In the genomic region with DNA sequence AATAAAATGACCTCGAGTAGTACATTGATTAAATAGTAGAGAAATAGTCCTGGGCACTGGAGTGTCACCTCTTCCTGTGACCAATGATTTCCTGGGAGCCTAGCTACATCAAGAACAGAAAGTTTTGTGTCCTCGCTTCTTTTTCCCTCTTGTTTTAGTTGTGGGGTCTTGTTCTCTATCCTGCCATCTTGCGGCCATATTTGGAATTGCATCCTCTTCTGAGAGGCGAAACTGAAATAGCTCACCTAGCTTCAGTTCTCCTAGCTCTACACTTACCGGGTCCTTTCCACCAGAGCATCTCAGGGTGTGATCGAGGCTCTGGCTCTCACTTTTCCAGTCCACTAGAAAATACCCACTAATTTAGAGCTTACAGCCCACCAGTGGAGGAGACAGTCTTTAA, we compare ENCODE assay signal across 8 mouse cellular contexts. TPM values are rescaled to one million over a fixed set of nuclear protein-coding genes. Genes with fewer than 3 reads are reported as not detected.
DNase-seq lines count a peak whose midpoint lies in the region; ATAC-seq and TF ChIP-seq lines count a peak whose summit lies in the region.

No protein-coding gene starts in this region.

- no peak overlapping the region for H3K4me2 ChIP-seq in midbrain, embryonic 16.5 days (ENCODE audit: low read length)
- H3K4me2 ChIP-seq in lung, postnatal 0 days (replicated peaks; ENCODE audit: low read depth, low read length) = no peak overlapping the region

- no peaks in the 10 kb centered on the region for H3K36me3 ChIP-seq in midbrain, embryonic 10.5 days
- no peaks in the 10 kb centered on the region for H3K36me3 ChIP-seq in midbrain, embryonic 16.5 days (ENCODE audit: control insufficient read depth, insufficient read depth, low read length)
- no peaks in the 10 kb centered on the region for H3K36me3 ChIP-seq in lung, postnatal 0 days (ENCODE audit: insufficient read depth, low read length)
- H3K36me3 ChIP-seq in spleen, adult 2 months (ENCODE audit: control insufficient read depth, insufficient read depth, low read length) = no peaks in the 10 kb centered on the region

- WGBS in midbrain, embryonic 10.5 days = 32% methylated on average over 6 of the region's 6 CpGs
- 25% methylated on average over 6 of the region's 6 CpGs for WGBS in midbrain, embryonic 16.5 days
- 17% methylated on average over 6 of the region's 6 CpGs for WGBS in lung, postnatal 0 days
- WGBS in spleen, adult 2 months = 9% methylated on average over 6 of the region's 6 CpGs

- no peak for ATAC-seq in midbrain, embryonic 16.5 days
- no peak for ATAC-seq in lung, postnatal 0 days

- H3K4me3 ChIP-seq in midbrain, embryonic 10.5 days = no peak overlapping the region
- H3K4me3 ChIP-seq in midbrain, embryonic 16.5 days (ENCODE audit: low read depth, low read length) = no peak overlapping the region
- no peak overlapping the region for H3K4me3 ChIP-seq in lung, postnatal 0 days (ENCODE audit: low read depth, low read length)
- no peak overlapping the region for H3K4me3 ChIP-seq in spleen, adult 2 months (ENCODE audit: extremely low read depth, insufficient read depth, insufficient read length)

- H3K9me3 ChIP-seq in midbrain, embryonic 10.5 days (replicated peaks) = no peaks in the 10 kb centered on the region
- no peaks in the 10 kb centered on the region for H3K9me3 ChIP-seq in midbrain, embryonic 16.5 days (replicated peaks; ENCODE audit: control insufficient read depth, low read length, poor library complexity, severe bottlenecking)
- no peaks in the 10 kb centered on the region for H3K9me3 ChIP-seq in lung, postnatal 0 days (ENCODE audit: low read length)

- TF ChIP-seq POLR2A in spleen, adult 2 months (IDR thresholded peaks at IDR 0.05; ENCODE audit: low read depth, low read length) = no peak

- no peak overlapping the region for H3K27ac ChIP-seq in midbrain, embryonic 10.5 days (replicated peaks)
- no peak overlapping the region for H3K27ac ChIP-seq in midbrain, embryonic 16.5 days (ENCODE audit: low read length)
- no peak overlapping the region for H3K27ac ChIP-seq in lung, postnatal 0 days (ENCODE audit: low read length)
- H3K27ac ChIP-seq in spleen, adult 2 months (ENCODE audit: insufficient read depth, low read length) = no peak overlapping the region

- peaks cover 3% of the 10 kb centered on the region; the same call in 1 of the 2 replicates for H3K4me1 ChIP-seq in midbrain, embryonic 10.5 days
- H3K4me1 ChIP-seq in midbrain, embryonic 16.5 days (ENCODE audit: control insufficient read depth, insufficient read depth, low read length) = no peaks in the 10 kb centered on the region
- no peaks in the 10 kb centered on the region for H3K4me1 ChIP-seq in lung, postnatal 0 days (ENCODE audit: insufficient read depth, low read depth, low read length)
- H3K4me1 ChIP-seq in spleen, adult 2 months (ENCODE audit: control insufficient read depth, insufficient read depth, insufficient read length) = no peaks in the 10 kb centered on the region

- peak; percentile 47 for DNase-seq in cerebellum, adult 11 months
- no peak for DNase-seq in cerebellum, adult 9-11 months
- peak; percentile 58 for DNase-seq in midbrain, embryonic 10.5 days (ENCODE audit: low spot score)
- peak; percentile 80 to 86 for DNase-seq in cerebellum, postnatal 10 days
- peak; percentile 48 to 74 for DNase-seq in kidney, adult 8-10 months
- DNase-seq in lung, postnatal 0 days (ENCODE audit: low spot score) = peak; percentile 67
- DNase-seq in spleen, adult 2 months (ENCODE audit: low read depth in 1 of 2, low spot score in 2 of 2) = peak; percentile 68

- TF ChIP-seq EP300 in lung, postnatal 0 days (IDR thresholded peaks at IDR 0.05) = no peak

- H3K9ac ChIP-seq in midbrain, embryonic 16.5 days (ENCODE audit: low read depth, low read length) = no peak overlapping the region
- H3K9ac ChIP-seq in lung, postnatal 0 days (replicated peaks; ENCODE audit: low read depth) = no peak overlapping the region

- no peaks in the 10 kb centered on the region for H3K27me3 ChIP-seq in midbrain, embryonic 10.5 days (ENCODE audit: low read depth, poor library complexity, severe bottlenecking)
- no peaks in the 10 kb centered on the region for H3K27me3 ChIP-seq in midbrain, embryonic 16.5 days (ENCODE audit: control insufficient read depth, insufficient read depth, low read depth, low read length)
- no peaks in the 10 kb centered on the region for H3K27me3 ChIP-seq in lung, postnatal 0 days (replicated peaks; ENCODE audit: insufficient read depth, low read length)
- H3K27me3 ChIP-seq in spleen, adult 2 months (ENCODE audit: control insufficient read depth, insufficient read depth, low read length) = no peaks in the 10 kb centered on the region

- peak; percentile 87 for TF ChIP-seq CTCF in lung, postnatal 0 days (IDR thresholded peaks at IDR 0.05)
- peak; percentile 26; the same call in 1 of the 2 replicates for TF ChIP-seq CTCF in spleen, adult 2 months (IDR thresholded peaks at IDR 0.05; ENCODE audit: extremely low read depth, insufficient read depth, insufficient read length, insufficient replicate concordance)

RNA-seq across cellular contexts. Expression of a gene that starts 2.7 kb away (rescaled TPM):
- polyA plus RNA-seq in midbrain, embryonic 10.5 days (2016; fragmentation: Nextera tagmentation; extraction: Ambion mirVana) = 4.2 and 6.1 TPM in 2 replicates
- 18.2 and 19.1 TPM in 2 replicates for polyA plus RNA-seq in midbrain, embryonic 16.5 days (2015; fragmentation: Nextera tagmentation; extraction: Ambion mirVana)
- polyA plus RNA-seq in lung, postnatal 0 days (2015; fragmentation: Nextera tagmentation; extraction: Ambion mirVana) = 3.4 and 3.6 TPM in 2 replicates
- 3.9 and 6.9 TPM in 2 replicates for polyA plus RNA-seq in spleen, adult 2 months (2012; rRNA removed)

RNA-seq across cellular contexts. Expression of a gene that starts 4.3 kb away (rescaled TPM):
- not detected in 2 replicates for polyA plus RNA-seq in midbrain, embryonic 10.5 days (2016; fragmentation: Nextera tagmentation; extraction: Ambion mirVana)
- not detected in 2 replicates for polyA plus RNA-seq in midbrain, embryonic 16.5 days (2015; fragmentation: Nextera tagmentation; extraction: Ambion mirVana)
- polyA plus RNA-seq in lung, postnatal 0 days (2015; fragmentation: Nextera tagmentation; extraction: Ambion mirVana) = 0.25 and 0.27 TPM in 2 replicates
- not detected in 2 replicates for polyA plus RNA-seq in spleen, adult 2 months (2012; rRNA removed)
